Mouse (Mus musculus) kidney, embryonic 16.5 days (tissue): ENCODE results near the gene Zfp800. TPM values are rescaled to one million over a fixed set of nuclear protein-coding genes. Genes with fewer than 3 reads are reported as not detected.
A peak's percentile ranks its signal among the peaks of the same experiment; 100 is the strongest.

Experiments
- ATAC-seq: fragments of 200-750 bp; cut with Nextera tagmentation; 2 replicates; pipeline ENCODE4 v1.8.0; 2017; ENCODE audit warnings: moderate TSS enrichment; ENCODE audit not compliant: low FRiP score, low TSS enrichment
- H3K27ac ChIP-seq: fragments of 300-500 bp; sonication (generic); 2 replicates; pipeline ENCODE4 v1.5.1; 2014; ENCODE audit warnings: low read length
- H3K27me3 ChIP-seq: fragments of 300-500 bp; sonication (generic); 2 replicates; pipeline ENCODE4 v1.6.1; 2014; ENCODE audit warnings: low read length, control low read depth, mixed read lengths; ENCODE audit not compliant: insufficient read depth
- H3K36me3 ChIP-seq: fragments of 300-500 bp; sonication (generic); 2 replicates; pipeline ENCODE4 v1.6.1; 2014; ENCODE audit warnings: low read length, control low read depth, mixed read lengths; ENCODE audit not compliant: insufficient read depth
- H3K4me1 ChIP-seq: fragments of 300-500 bp; sonication (generic); 2 replicates; pipeline ENCODE4 v1.6.1; 2014; ENCODE audit warnings: low read length, control low read depth, mixed read lengths; ENCODE audit not compliant: insufficient read depth
- H3K4me2 ChIP-seq: fragments of 300-500 bp; sonication (generic); replicated peaks from 2 replicates; pipeline ENCODE4 v1.6.1; 2014; ENCODE audit warnings: low read depth, low read length
- H3K4me3 ChIP-seq: fragments of 300-500 bp; sonication (generic); 2 replicates; pipeline ENCODE4 v1.5.1; 2014; ENCODE audit warnings: mild to moderate bottlenecking, low read length
- H3K9ac ChIP-seq: fragments of 300-500 bp; sonication (generic); replicated peaks from 2 replicates; pipeline ENCODE4 v1.6.1; 2014; ENCODE audit warnings: low read length
- H3K9me3 ChIP-seq: fragments of 300-500 bp; sonication (generic); 2 replicates; pipeline ENCODE4 v1.6.1; 2016; ENCODE audit warnings: low read length, control low read depth
- WGBS: fragments of 180-500 bp; shearing (Covaris S2); extraction: QIAGEN DNeasy Blood & Tissue Kit; methylation state at CpG from one replicate; pipeline ENCODE4 v1.1.7; 2014; 5-methylcytosine and 5-hydroxymethylcytosine counted together
- polyA plus RNA-seq: library from polyadenylated mRNA; unstranded; fragments of >200 nt; fragmentation: Nextera tagmentation; extraction: Ambion mirVana; gene quantifications from 2 replicates; pipeline ENCODE4 v1.2.1, GENCODE M21; 2015

Gene Zfp800
- polyA plus RNA-seq, 1 experiment from 2014 or later, result 13.5 TPM

GRCm38 (mm10) chr6:28322399-28322798, 75.4 kb downstream of the Zfp800 start:
- Histone ChIP-seq H3K9me3 (no peaks in the 10 kb centered on the region; the same call in 1 of the 2 replicates), H3K9ac (no peak overlapping the region), H3K4me1 (no peaks in the 10 kb centered on the region), H3K27ac (no peak overlapping the region), H3K4me2 (no peak overlapping the region), H3K36me3 (no peaks in the 10 kb centered on the region), H3K4me3 (no peak overlapping the region), H3K27me3 (no peaks in the 10 kb centered on the region)
- WGBS, result 90% methylated on average over 7 of the region's 7 CpGs
- no peak for ATAC-seq

- Histone ChIP-seq H3K9ac (no peak overlapping the region), H3K4me1 (no peaks in the 10 kb centered on the region), H3K4me3 (no peak overlapping the region), H3K4me2 (peak overlapping the region; percentile 11; the same call in 1 of the 2 replicates), H3K27me3 (no peaks in the 10 kb centered on the region), H3K27ac (no peak overlapping the region), H3K36me3 (no peaks in the 10 kb centered on the region), H3K9me3 (no peaks in the 10 kb centered on the region; the same call in 1 of the 2 replicates)
- WGBS, result 25% methylated on average over 13 of the region's 13 CpGs
- ATAC-seq, result peak; percentile 57
Observed at GRCm38 (mm10) chr6:28319648-28320270, 78.0 kb downstream of the Zfp800 start.

GRCm38 (mm10) chr6:28318820-28319573, 78.8 kb downstream of the Zfp800 start:
- Histone ChIP-seq H3K27me3 (no peaks in the 10 kb centered on the region), H3K36me3 (no peaks in the 10 kb centered on the region), H3K4me1 (no peaks in the 10 kb centered on the region), H3K27ac (no peak overlapping the region), H3K9me3 (no peaks in the 10 kb centered on the region; the same call in 1 of the 2 replicates), H3K4me2 (peak overlapping the region; percentile 11), H3K9ac (no peak overlapping the region), H3K4me3 (no peak overlapping the region)
- no peak for ATAC-seq
- WGBS, result 60% methylated on average over 13 of the region's 13 CpGs

GRCm38 (mm10) chr6:28315208-28315607, 82.6 kb downstream of the Zfp800 start:
- H3K27ac ChIP-seq, result no peak overlapping the region
- no peak overlapping the region for H3K4me3 ChIP-seq
- no peaks in the 10 kb centered on the region for H3K4me1 ChIP-seq
- H3K36me3 ChIP-seq, result no peaks in the 10 kb centered on the region
- WGBS, result 91% methylated on average over 3 of the region's 3 CpGs
- no peaks in the 10 kb centered on the region for H3K9me3 ChIP-seq
- ATAC-seq, result no peak
- H3K27me3 ChIP-seq, result no peaks in the 10 kb centered on the region
- no peak overlapping the region for H3K9ac ChIP-seq
- H3K4me2 ChIP-seq, result no peak overlapping the region

GRCm38 (mm10) chr6:28312067-28312466, 85.7 kb downstream of the Zfp800 start:
- no peak overlapping the region for H3K9ac ChIP-seq
- H3K4me2 ChIP-seq, result no peak overlapping the region
- no peak for ATAC-seq
- WGBS, result 69% methylated on average over 2 of the region's 2 CpGs
- H3K9me3 ChIP-seq, result no peaks in the 10 kb centered on the region
- H3K27ac ChIP-seq, result no peak overlapping the region
- no peak overlapping the region for H3K4me3 ChIP-seq
- no peaks in the 10 kb centered on the region for H3K4me1 ChIP-seq
- H3K27me3 ChIP-seq, result no peaks in the 10 kb centered on the region
- no peaks in the 10 kb centered on the region for H3K36me3 ChIP-seq

- no peaks in the 10 kb centered on the region for H3K4me1 ChIP-seq
- H3K36me3 ChIP-seq, result no peaks in the 10 kb centered on the region
- no peak overlapping the region for H3K27ac ChIP-seq
- no peaks in the 10 kb centered on the region for H3K9me3 ChIP-seq
- ATAC-seq, result no peak
- no peak overlapping the region for H3K9ac ChIP-seq
- no peaks in the 10 kb centered on the region for H3K27me3 ChIP-seq
- no peak overlapping the region for H3K4me2 ChIP-seq
- no peak overlapping the region for H3K4me3 ChIP-seq
Observed at GRCm38 (mm10) chr6:28309692-28310091, 88.1 kb downstream of the Zfp800 start.

GRCm38 (mm10) chr6:28308929-28309328, 88.9 kb downstream of the Zfp800 start:
- no peak for ATAC-seq
- H3K36me3 ChIP-seq, result no peaks in the 10 kb centered on the region
- no peak overlapping the region for H3K4me2 ChIP-seq
- H3K27me3 ChIP-seq, result no peaks in the 10 kb centered on the region
- no peak overlapping the region for H3K4me3 ChIP-seq
- no peaks in the 10 kb centered on the region for H3K4me1 ChIP-seq
- WGBS, result 85% methylated on average over 3 of the region's 3 CpGs
- H3K27ac ChIP-seq, result no peak overlapping the region
- no peak overlapping the region for H3K9ac ChIP-seq
- H3K9me3 ChIP-seq, result no peaks in the 10 kb centered on the region

- no peak overlapping the region for H3K4me3 ChIP-seq
- no peaks in the 10 kb centered on the region for H3K9me3 ChIP-seq
- no peak overlapping the region for H3K27ac ChIP-seq
- no peaks in the 10 kb centered on the region for H3K4me1 ChIP-seq
- 72% methylated on average over 2 of the region's 2 CpGs for WGBS
- no peak for ATAC-seq
- no peaks in the 10 kb centered on the region for H3K27me3 ChIP-seq
- H3K9ac ChIP-seq, result no peak overlapping the region
- H3K4me2 ChIP-seq, result no peak overlapping the region
- H3K36me3 ChIP-seq, result no peaks in the 10 kb centered on the region
Observed at GRCm38 (mm10) chr6:28306702-28307101, 91.1 kb downstream of the Zfp800 start.

- no peak overlapping the region for H3K4me2 ChIP-seq
- WGBS, result 33% methylated on average over 8 of the region's 8 CpGs
- H3K27me3 ChIP-seq, result no peaks in the 10 kb centered on the region
- H3K9me3 ChIP-seq, result no peaks in the 10 kb centered on the region
- H3K36me3 ChIP-seq, result no peaks in the 10 kb centered on the region
- no peak overlapping the region for H3K4me3 ChIP-seq
- H3K4me1 ChIP-seq, result no peaks in the 10 kb centered on the region
- ATAC-seq, result no peak
- H3K27ac ChIP-seq, result no peak overlapping the region
- no peak overlapping the region for H3K9ac ChIP-seq
Observed at GRCm38 (mm10) chr6:28296306-28296705, 101.5 kb downstream of the Zfp800 start.

- H3K27me3 ChIP-seq, result no peaks in the 10 kb centered on the region
- no peaks in the 10 kb centered on the region for H3K36me3 ChIP-seq
- H3K4me2 ChIP-seq, result no peak overlapping the region
- no peaks in the 10 kb centered on the region for H3K9me3 ChIP-seq
- ATAC-seq, result no peak
- WGBS, result 74% methylated on average over 7 of the region's 7 CpGs
- H3K9ac ChIP-seq, result no peak overlapping the region
- H3K27ac ChIP-seq, result no peak overlapping the region
- no peak overlapping the region for H3K4me3 ChIP-seq
- no peaks in the 10 kb centered on the region for H3K4me1 ChIP-seq
Observed at GRCm38 (mm10) chr6:28295581-28295980, 102.2 kb downstream of the Zfp800 start.
